Mouse (Mus musculus) right cerebral cortex, adult 18-20 months (tissue): Measurements from ENCODE around the gene Abcf3.

Source experiments
- DNase-seq: peaks from one replicate; pipeline ENCODE4 v3.0.0; 2022; ENCODE audit warnings: mixed read lengths

Abcf3 gene

DNA sequence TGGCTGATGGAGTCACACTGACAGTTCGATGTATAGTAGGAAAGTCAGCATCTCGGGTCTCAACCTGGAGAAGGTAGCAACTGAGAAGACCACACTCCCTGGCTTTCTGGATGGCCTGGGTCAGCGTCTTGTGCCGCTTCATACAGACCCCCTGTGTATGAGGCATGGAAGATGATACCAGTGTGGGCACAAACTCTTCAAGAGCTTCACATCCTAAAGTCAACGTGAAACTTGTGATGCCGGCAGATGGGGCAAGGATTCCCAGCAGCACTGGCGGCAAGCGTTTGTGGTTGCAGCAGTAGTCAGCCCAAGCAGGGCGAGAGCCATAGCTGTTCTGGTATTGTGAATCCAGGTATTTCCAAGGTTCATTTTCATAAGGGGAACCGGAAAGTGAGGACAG is 2.7 kb upstream of the Abcf3 start:
- DNase-seq: no peak

DNA sequence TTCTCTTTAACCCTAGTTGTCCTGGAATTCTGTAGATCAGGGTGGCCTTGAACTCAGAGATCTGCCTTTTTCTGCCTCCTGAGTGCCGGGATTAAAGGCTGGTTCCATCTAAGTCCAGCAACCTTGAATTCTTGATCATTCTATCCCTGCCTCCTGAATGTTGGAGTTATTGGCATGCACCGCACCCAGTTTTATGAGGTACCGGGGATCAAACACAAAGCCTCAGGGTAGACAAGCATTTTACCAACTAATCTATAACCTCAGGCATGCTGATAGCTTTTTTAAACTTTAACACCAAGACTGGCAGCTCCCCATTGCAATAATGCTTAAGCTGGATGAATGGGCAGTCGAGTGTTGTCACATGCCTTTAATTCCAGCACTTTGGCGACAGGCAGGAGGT is 954 bp upstream of the Abcf3 start:
- DNase-seq: no peak

DNA sequence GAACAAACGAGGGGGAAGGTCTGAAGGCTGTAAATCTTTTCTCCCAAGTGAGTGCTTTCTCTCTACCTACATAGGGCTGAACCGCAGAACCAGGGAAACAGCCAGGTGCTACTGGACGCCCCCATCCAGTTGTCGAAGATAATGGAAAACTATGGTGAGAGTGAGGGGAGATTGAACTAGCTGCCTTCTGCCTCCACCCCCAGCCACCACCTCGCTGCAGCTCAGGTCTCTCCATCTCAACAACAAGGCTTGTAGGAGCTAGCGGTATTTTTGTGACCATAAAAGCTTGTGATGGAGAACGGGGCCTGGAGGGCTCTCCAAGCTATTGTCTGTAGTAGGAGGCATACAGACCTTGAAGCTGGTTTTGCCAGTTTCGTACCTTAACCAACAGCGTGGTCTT is 784 bp downstream of the Abcf3 start:
- no peak for DNase-seq

DNA sequence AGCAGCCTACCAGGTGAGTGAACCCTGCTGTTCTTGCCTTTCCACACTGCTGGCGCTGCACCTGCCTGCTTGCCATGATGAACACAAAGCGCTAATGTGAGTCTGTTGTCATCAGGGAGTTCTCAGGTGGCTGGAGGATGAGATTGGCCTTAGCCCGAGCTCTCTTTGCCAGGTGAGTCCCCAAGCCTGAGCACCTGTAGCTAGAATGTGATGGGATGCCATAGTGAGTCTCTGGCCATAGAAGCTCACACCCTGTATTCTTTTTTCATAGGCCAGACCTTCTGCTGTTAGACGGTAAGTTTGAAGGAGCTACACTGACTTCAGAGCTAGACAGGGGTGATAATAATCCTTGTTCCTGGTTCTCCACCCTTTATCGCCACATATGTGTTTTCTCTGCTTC is 3.3 kb downstream of the Abcf3 start:
- no peak for DNase-seq

DNA sequence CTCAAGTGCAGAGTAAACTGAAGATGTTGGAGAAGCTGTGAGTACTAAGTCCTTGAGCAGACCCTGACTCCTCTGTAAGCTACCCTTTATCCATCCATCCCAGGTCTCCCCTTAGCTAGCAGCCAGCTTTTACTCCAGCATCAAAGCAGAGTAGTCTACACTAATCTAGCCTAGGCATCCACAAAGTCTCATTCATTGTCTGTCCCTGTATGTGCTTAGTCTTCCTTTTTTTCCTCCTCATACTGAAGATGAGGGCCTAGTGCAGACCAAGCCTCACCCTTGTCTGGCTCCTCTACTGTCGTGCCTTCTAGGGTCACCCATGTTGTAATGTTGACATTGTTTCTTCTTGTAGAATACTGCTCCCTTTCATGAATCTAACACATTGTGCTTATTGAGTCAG is 4.2 kb downstream of the Abcf3 start:
- no peak for DNase-seq

DNA sequence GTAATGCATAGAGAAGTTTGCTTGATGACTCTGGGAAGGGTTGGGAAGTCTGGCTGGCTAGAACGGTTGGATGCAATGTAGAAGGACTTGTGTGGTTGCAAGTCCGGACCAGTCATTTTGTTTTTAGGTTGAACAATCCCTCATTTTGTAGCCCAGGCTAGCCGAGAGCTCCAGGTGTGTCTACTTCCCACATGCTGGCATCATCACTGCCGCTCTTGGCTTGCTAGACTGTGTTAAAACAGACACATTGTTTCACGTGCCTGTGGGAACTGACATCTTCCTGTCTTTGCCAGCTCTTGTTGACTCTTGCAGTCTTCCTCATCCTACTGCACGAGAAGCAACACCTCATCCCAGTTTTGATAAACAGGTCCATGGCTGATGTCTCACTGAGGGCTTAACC is 6.6 kb downstream of the Abcf3 start:
- DNase-seq: no peak

DNA sequence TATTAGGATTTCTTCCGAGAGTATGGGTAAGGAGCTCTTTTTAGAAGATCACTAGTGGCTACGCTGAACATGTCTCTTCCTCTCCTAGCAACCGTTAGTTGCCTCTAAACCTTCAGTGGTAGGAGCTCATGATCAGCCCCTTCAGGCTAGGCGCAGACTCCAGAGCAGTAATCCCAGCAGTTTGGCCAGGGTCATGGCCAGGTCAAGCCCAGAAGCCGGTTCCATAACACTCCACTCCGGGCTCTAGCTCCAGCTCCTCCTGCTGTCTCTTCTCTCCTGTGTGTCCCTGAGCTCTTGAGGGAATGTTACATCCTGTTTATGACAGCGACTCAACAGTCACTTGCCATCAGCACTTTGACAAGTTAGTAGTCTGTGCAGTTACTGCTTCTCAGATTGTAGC is 9.0 kb downstream of the Abcf3 start:
- DNase-seq: no peak

DNA sequence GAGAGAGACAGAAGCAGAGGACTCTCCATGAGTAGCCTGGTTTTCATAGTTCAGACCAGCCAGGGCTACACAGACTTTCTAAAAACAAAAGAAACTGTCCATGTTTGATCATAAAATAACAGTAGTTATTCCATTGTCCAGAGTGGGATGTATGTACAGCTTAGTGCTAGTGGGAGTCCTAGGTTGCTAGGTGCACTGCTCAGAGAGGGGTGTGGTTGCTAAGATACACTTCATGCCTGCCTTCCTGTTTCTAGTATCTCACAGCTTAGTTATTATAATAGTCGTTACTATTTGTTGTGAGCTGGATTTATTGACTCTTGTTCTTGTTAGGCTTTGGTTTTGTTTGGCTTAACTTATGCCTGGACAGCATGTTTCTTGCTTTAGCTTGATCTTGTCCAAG is 16.7 kb downstream of the Abcf3 start:
- DNase-seq: no peak

DNA sequence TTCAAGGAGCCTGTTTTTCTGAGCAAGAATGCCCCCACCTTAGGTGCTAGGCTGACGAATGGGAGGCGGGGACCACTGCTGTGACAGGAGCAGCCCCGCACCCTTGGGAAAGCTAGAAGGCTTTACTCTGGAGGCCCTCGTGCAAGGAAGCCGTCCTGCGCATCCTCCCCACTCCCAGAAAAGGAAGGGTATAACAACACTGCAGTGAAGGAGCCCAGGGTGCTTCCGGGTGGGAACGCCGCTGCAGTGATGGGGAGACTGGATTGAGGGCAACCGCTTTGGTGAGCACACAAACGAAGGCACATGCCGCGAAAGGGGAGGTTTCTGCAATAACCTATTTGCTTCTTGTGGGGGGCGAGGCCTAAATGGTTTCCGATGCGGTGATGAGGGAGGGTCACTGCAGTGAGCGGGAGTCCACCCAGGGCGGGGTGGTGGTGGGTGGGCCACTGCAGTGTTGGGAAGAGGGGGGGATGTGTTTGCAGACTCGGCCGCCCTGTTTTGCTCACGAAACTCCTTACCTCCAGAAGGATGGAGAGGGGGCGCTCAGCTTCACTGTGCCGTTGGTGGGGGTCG is 41.1 kb downstream of the Abcf3 start, which contains the start of gene Vwa5b2:
TSS of gene Vwa5b2 (plus strand) at position 106 of the 573 bp plus-strand sequence.
- peak; percentile 46 for DNase-seq

DNA sequence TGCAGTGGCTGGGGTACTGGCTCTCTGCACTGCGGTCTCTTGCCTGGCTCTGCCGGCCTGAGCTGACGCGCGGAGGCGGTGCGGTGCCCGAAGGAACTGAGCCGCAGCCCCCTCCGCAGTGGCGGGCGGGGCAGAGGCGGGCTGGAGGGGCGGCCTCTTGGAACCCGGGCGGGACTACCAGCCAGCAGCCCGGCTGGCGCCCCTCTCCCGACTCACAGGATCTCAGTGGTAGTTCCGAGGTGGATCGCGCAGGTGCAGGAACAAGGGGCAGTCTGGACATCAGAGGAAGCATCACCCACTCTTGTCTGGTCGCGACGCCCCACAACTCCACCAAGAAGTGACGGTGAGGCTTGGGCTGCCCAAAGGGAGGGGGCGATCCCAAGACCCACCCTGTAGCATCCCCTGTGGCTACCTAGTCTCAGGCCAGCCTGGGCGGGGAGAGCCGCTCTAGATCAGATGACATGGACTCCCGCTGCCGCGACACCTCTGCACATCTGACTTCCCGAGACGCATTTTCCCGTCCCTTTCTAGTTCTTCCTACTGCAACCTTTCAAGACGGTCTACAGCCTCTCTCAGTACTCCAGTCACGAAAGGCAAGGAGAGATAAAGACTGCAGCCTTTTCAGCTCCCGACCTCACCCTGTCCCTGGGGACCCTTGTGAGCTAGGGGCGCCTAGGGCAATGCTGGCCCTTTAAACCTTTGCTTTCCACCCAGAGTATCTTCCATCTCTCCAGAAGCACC is 41.7 kb downstream of the Abcf3 start:
- DNase-seq: peak; percentile 73

DNA sequence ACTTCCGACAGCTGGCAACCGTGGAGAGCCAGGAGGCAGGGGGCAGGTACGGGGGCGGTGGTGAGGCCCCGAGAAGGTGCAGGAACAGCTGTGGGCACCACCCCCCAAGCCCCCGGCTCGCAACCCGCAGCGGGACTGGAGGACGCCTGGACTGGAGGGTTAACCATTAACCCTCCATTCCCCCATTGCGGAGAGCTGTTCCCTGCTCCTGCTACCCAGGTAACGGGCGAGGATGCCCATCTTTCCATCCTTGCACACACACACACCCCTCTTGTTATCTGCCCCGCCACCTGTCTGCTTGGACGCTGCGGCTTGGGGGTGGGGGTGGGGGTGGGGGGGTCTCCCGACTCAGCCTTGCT is 42.3 kb downstream of the Abcf3 start:
- DNase-seq: no peak

DNA sequence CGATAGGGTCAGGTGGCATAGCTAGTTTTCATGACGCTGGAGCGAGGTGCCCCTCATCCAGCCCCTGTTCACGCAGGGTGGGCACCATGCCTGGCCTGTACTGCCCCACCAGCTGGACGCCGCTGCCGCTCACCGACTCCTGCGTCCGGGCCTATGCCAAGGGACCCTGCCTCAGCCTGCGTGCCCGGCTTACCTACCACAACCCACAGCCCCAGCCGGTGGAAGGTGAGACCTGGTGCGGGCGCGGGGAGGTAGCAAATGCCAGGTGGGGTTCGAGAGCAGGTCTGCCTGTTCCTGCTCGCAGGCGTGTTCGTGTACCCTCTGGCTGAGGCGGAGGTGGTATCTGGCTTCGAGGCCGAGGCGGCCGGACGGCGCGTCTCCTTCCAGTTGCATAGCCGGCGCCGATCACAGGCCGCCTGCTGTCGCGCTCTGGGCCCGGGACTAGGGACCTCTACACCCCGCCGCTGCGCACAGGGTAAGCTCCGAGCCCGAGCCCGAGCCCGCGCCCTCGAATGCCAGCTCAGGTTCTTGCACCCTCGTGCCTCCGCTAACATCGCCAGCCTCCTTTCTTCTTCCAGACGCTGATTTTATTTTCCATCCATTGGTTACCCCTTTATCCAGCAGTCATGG is 42.8 kb downstream of the Abcf3 start:
- DNase-seq: no peak

DNA sequence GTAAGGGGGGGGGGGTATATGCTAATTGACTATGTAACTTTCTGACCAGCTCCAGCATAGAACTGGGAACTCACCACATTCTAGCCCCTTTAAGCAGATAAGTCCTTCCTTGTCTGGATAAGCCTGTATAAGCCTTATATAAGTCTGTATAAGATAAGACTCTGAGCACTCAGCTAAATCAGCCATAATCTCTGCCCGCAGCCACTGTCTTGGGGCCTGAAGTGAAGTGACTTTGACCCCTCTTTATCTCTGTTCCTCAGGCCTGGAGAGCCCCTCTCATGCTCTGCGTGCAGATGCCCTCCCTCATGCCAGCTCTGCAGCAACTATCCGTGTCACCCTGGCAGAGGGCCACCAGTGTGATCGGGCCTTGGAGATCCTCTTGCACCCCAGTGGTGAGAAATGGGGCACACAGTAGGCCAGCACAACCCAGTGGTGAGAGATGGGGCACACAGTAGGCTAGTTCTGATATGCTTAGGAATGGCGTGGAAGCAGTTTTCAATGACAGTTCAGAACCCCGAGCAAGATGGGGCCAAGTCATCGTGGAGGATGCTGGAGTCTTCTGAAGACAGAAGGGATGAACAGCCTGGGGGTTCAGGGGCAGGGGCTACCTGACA is 46.8 kb downstream of the Abcf3 start:
- no peak for DNase-seq

DNA sequence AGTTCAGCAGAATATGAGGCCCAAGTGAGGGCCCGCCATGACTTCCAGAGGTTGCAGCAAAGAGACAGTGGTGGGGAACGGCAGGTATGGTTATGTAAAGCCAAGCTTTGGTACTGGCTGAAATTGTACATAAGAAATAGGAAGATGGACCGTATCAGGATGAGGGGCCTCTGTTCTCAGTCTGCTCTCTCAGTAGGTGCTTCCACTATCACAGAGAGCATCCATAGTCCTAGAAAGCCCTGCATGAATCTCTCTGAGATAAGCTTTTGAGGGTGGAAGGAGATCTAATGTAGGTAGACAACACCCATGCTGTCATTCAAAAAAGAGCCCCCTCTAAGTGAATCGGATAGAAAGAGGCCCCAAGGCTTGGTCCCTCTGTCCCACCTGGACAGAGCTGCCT is 47.4 kb downstream of the Abcf3 start:
- no peak for DNase-seq

DNA sequence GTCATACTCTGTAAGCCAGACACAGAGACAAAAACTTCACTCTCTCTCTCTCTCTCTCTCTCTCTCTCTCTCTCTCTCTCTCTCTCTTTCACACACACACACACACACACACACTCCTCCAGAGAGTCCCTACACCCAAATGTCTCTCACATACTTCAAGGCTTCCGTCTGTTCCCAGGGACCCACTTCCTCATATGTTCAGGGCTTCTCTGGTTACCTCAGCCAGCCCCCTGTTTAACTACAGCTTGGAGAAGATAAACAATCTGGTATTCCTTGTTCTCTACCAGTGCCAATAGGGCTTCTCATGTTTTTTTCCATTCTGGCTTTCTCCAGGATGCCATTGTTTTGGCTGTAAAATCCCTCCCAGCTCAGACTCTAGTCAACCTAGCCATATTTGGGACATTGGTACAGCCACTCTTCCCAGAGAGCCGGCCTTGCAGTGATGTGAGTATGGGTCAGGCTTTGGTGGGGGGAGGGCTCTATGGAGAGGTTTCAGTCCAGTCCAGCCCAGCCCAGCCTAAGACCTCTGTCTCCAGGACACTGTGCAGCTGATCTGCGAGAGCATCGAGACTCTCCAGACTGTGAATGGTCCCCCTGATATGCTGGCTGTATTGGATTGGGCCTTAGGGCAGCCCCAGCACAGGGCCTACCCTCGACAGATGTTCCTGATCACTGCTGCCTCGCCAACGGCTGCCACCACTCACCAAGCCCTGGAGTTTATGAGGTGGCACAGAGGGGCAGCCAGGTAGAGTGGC is 48.5 kb downstream of the Abcf3 start:
- no peak for DNase-seq

DNA sequence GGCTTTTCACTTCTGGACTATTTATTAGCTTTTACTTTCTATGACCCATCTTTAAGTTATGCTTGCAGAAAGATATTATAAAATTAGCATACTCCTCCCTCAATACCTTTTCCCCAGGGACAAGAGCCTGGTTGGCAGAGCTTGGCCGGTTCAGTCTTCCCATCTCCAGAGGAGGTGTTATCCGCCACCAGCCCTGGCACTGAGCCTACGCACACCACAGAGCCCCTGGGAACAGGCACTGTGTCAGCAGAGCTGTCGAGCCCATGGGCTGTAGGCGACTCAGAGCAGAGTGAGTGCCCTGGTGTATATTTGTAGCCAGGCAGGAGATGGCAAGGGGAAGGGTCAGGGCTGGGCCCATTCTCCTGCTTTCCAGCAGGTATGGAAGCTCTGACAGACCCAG is 52.1 kb downstream of the Abcf3 start:
- DNase-seq: peak; percentile 36

DNA sequence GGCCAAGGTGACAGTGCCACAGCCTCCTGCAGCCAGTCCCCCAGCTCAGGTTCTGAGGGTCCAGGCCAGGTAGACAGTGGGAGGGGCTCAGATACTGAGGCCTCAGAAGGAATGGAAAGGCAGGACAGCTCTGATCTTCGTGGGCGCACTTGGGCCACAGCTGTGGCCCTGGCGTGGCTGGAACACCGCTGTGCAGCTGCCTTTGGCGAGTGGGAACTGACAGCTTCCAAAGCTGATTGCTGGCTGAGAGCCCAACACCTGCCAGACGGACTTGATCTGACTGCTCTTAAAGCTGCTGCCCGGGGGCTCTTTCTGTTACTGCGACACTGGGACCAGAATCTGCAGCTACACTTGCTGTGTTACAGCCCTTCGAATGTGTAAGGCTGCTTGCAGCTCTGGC is 56.3 kb downstream of the Abcf3 start:
- DNase-seq: no peak

DNA sequence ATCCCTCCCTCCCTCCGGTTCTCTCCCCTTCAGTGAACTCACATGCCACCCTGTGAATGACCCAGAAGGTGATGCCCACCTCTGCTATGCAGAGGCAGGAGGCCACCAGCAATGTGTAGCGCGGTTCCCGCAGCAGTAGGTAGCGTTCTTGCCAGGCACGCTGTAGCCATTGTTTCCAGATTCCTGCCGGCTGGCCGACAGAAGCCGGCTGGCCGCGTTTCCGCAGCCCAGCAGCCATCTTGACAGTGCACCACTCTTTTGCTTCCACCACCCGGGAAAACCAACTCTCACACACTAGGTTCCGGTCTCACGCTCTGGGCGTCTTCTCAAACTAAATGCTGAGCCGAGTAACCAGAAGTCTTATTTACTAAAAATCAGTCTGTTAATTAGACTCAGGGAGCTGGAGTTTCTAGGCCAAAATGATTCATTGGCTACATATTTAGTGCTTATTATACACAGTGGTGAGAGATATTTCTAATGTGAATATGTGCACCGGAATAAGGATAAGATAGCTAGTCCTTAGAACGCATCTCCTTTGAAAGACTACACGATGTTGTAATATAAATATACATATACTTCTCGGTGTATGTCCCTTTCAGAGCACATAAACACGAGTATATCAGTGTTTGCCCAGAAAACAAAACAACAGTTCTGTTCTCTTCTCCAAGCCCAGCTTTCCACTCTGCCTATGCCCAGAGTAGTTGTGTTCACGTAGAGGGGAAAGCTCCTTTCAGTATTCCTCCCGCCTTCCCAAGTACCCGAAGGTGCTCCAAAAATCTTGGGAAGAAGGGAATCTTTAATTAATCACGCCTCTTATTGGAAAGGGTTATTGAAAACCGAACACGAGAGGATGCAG is 62.4 kb downstream of the Abcf3 start:
- peak; percentile 79 for DNase-seq
